Mouse (Mus musculus) ovary, adult 2 months (tissue): ENCODE measurements around the gene Gm9573. TPM values are rescaled to one million over a fixed set of nuclear protein-coding genes. Genes with fewer than 3 reads are reported as not detected.

ENCODE experiments used
- polyA plus RNA-seq: library from polyadenylated mRNA; depleted of rRNA; stranded (reverse); fragments of >200 nt; gene quantifications from 2 replicates; pipeline ENCODE4 v1.2.3, GENCODE M21; 2012; rRNA removed

The Gm9573 gene
- polyA plus RNA-seq: not detected in 2 replicates

DNA sequence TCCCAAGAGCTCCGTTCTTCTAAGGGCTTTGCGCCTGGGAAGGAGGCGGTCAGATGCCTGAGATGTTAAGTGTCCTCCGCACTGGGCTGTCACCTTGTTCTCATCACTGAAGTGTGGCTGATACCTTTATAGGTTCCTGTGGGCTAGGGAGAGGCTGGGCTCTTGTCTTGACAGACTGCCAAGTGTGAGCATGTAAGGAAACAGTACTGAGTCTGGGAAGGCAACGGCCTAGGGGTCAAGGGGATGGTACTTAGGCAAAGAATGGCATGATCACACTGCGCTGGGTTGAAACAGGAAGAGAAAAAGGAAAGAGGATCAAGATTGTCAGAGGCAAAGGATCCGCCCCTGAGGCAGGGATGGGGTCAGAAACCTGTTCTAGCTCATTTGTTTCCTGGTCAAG, at the start of gene Gm9573:
Gene Gm9573, minus strand, starts transcription at position 101 of the 400 bp plus-strand sequence.

DNA sequence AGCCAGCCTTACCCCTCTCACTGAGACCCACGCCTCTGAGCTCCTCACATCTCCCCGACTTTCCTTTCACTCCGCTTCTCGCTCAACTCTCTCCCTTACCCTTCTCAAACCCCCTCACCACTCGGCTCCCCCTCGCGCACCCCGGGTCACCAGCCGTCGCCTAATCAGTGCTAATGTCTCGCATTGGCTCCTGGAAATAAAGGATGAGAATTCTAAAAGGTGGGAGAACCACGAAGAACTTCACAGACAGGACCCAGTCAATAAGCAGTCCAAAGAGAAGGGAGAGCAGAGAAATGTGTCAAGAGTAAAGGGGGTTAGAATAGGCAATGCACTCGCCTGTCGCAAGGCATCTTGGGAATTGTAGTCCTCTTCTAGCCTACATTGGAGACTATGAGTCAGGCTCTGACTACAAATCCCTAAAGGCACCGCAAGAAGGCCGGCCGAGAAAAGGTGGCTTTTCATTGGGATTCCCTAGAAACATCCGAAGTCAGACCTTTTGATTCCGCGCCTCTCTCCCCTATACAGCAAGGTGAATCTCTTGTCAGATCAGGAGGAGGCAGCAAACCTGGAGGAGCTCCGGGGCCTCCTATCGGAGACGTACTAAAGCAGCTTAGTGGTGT, 47.1 kb upstream of the Gm9573 start, which contains the start of gene Gtf2h4:
Gene Gtf2h4, minus strand, starts transcription at position 324 of the 620 bp plus-strand sequence.

DNA sequence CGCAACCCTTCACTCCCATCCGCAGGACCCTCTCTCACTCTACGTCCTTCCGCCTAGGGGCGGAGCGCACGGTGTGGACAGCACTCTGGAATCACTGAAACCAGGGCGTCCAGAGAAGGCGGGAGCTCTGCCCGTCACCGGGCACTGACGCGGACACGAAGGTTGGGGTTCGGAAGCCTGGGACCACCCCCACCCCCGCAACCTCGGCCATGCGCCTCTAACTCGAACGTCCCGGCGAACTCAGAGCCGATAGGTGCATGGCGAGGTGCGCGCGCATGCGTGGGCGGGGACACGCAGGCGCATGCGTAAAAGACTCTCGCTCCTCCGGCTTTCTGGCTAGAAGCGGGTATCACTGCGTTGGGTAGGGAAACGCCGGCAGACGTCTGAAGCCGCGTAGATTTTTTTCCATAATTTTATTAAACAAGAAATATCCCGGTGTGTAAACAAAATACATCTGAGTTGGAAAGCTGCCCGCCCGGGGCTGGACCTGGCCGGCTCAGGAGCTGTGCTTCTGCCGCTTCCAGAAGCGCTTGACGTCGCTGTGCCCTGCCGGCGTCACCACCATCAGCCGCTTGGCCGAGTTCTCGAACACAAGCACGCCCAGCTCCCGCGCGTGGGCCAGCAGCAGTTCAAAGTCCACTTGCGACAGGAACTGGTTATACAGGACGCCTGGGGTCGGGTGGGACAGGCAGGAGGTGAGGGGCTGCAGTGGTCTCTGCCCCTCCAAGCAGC, 41.1 kb upstream of the Gm9573 start, which contains the start of gene Vars2:
Gene Vars2, minus strand, starts transcription at position 259 of the 732 bp plus-strand sequence.

DNA sequence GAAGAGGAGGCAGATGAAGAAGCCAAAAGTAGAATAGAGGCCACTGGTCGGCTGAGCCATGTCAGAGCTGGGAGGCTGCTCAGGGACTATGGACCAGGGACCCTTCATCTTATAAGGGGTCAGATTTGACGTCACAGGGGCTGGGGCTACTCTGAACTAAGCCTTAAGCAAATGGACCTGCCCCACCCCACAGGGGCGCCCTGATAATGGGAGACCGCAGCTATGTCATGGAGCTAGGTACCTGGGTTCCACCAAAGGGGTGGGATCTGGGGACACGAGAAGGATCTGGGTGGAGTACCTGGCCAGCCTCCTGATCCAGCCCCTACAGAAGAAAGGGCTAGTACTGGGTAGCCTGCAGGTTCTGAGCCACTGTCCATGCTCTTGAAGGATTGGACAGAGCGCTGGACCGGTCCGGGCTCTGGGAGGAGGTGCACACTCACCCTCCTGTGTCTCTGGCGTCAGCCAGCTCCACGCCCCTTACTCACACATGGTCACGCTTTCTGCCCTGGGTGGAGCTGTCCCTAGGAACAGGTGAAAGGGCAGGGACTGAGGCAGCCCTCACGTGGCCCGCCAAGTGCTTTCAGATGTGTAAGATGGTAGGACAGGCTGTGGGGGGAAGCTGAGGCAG, 17.3 kb upstream of the Gm9573 start, which contains the start of gene Mucl3:
Gene Mucl3, minus strand, starts transcription at position 87 of the 628 bp plus-strand sequence.

DNA sequence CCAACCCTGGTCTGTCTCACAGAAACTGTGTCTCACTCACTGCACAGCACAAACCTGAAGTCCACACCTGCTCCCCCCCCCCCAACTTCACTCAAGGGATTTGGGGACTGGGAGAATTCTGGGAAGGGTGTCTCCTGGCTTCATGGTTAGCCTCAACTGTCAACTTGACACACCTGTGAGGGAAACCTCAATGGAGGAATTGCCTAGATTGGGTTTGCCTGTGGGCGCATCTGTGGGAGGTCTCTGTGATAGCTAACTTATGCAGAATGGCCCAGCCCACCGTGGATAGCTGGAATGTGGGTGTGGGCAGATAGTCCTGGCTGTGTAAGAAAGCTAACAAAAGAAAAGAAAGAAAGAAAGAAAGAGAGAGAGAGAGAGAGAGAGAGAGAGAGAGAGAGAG, 25.2 kb downstream of the Gm9573 start, which contains the start of gene Sfta2:
Gene Sfta2, plus strand, starts transcription at position 301 of the 400 bp plus-strand sequence.

Other genes with a start within 250 kb of the Gm9573 start
- 77.6 and 85.0 TPM in 2 replicates for gene H2-Q4, start 247.0 kb downstream of the Gm9573 start, polyA plus RNA-seq
- gene H2-Q6, start 201.8 kb downstream of the Gm9573 start, polyA plus RNA-seq: 20.9 and 39.7 TPM in 2 replicates
- 52.3 and 110 TPM in 2 replicates for gene H2-Q7, start 187.5 kb downstream of the Gm9573 start, polyA plus RNA-seq
- gene H2-Q10, start 156.5 kb downstream of the Gm9573 start, polyA plus RNA-seq: 23.2 and 37.6 TPM in 2 replicates
- gene Pou5f1, start 120.6 kb downstream of the Gm9573 start, polyA plus RNA-seq: 4.1 and 4.2 TPM in 2 replicates
- 14.8 and 18.4 TPM in 2 replicates for gene Tcf19, start 109.8 kb downstream of the Gm9573 start, polyA plus RNA-seq
- gene Cchcr1, start 109.5 kb downstream of the Gm9573 start, polyA plus RNA-seq: 14.6 and 15.2 TPM in 2 replicates
- gene Psors1c2, start 93.4 kb downstream of the Gm9573 start, polyA plus RNA-seq: 0.27 and 0.47 TPM in 2 replicates
- 7.0 and 11.7 TPM in 2 replicates for gene Cdsn, start 74.5 kb downstream of the Gm9573 start, polyA plus RNA-seq
- 13.8 and 15.5 TPM in 2 replicates for gene 2300002M23Rik, start 59.2 kb downstream of the Gm9573 start, polyA plus RNA-seq
- 0.29 TPM in 1 of 2 replicates, not detected in the other for gene Sfta2, start 25.1 kb downstream of the Gm9573 start, polyA plus RNA-seq
- gene Mucl3, start 17.1 kb upstream of the Gm9573 start, polyA plus RNA-seq: 0.17 TPM in 1 of 2 replicates, not detected in the other
- 71.0 and 77.4 TPM in 2 replicates for gene Vars2, start 41.0 kb upstream of the Gm9573 start, polyA plus RNA-seq
- gene Gtf2h4, start 47.1 kb upstream of the Gm9573 start, polyA plus RNA-seq: 35.2 and 36.6 TPM in 2 replicates
- 131 and 142 TPM in 2 replicates for gene Ddr1, start 78.0 kb upstream of the Gm9573 start, polyA plus RNA-seq
- 47.8 and 66.0 TPM in 2 replicates for gene Ier3, start 195.0 kb upstream of the Gm9573 start, polyA plus RNA-seq
- 78.1 and 82.9 TPM in 2 replicates for gene Flot1, start 196.6 kb upstream of the Gm9573 start, polyA plus RNA-seq
- 710 and 975 TPM in 2 replicates for gene Tubb5, start 211.7 kb upstream of the Gm9573 start, polyA plus RNA-seq
- 8.5 and 10.1 TPM in 2 replicates for gene Mdc1, start 214.9 kb upstream of the Gm9573 start, polyA plus RNA-seq
- 26.5 and 32.4 TPM in 2 replicates for gene Nrm, start 234.7 kb upstream of the Gm9573 start, polyA plus RNA-seq
- 41.5 and 48.5 TPM in 2 replicates for gene Ppp1r18, start 239.0 kb upstream of the Gm9573 start, polyA plus RNA-seq